ENCODE assay signal across 21 mouse cellular contexts in the genomic region with DNA sequence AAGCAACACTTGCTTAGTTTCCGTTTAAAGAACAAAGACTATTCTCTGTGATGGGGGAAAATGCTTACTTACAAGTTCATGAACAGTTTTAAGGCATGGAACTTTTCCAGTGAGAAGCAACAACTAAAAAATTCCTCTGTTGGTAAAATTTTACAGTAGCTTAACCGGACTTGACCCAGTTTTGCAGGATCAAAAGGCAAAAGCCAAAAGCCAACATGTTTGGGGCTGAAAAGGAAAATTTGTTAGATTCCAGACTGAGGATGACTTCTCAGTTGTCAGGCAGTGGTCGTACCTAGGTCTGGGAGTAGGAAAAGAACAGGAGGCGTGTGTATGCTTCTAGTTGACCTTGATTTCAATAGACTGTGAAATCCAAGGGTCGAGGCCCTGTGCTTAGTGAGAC. TPM values are rescaled to one million over a fixed set of nuclear protein-coding genes. Genes with fewer than 3 reads are reported as not detected.
DNase-seq lines count a peak whose midpoint lies in the region; ATAC-seq and TF ChIP-seq lines count a peak whose summit lies in the region.
"Had no signal": no experiment of that assay in that cellular context is flagged by ENCODE, and none has a peak within 500 bp of the region (broad histone marks: within the 10 kb centered on the region; RNA-seq: fewer than 3 reads in every experiment).

No protein-coding gene starts in this region.

- H3K4me3 ChIP-seq in kidney, embryonic 14.5 days (ENCODE audit: low read length): no peak overlapping the region
- no peak overlapping the region for H3K4me3 ChIP-seq in kidney, embryonic 16.5 days (ENCODE audit: low read length)
- H3K4me3 ChIP-seq: embryonic facial prominence, embryonic 10.5 days; embryonic facial prominence, embryonic 12.5 days; forebrain, embryonic 13.5 days; forebrain, embryonic 15.5 days had no signal

- no peaks in the 10 kb centered on the region for H3K27me3 ChIP-seq in kidney, embryonic 14.5 days (ENCODE audit: control insufficient read depth, insufficient read depth, low read length)
- H3K27me3 ChIP-seq in kidney, embryonic 16.5 days (ENCODE audit: insufficient read depth, low read length): no peaks in the 10 kb centered on the region
- no peaks in the 10 kb centered on the region for H3K27me3 ChIP-seq in Patski
- H3K27me3 ChIP-seq: embryonic facial prominence, embryonic 12.5 days; forebrain, embryonic 13.5 days; forebrain, embryonic 15.5 days had no signal

- DNase-seq in kidney, adult 11 months: peak; percentile 26
- peak; percentile 84 for DNase-seq in kidney, adult 9 months
- no peak for DNase-seq in kidney, postnatal 25 days
- no peak for DNase-seq in kidney, postnatal 10 days
- no peak for DNase-seq in Patski (ENCODE audit: low read depth, low spot score)
- DNase-seq in layer of hippocampus, adult 11-12 months (ENCODE audit: low spot score): no peak
- DNase-seq: adrenal gland, adult 8-10 months; adrenal gland, postnatal 14 days; adrenal gland, postnatal 36 days; cerebellum, adult 11-12 months; cerebellum, adult 2 months; cerebellum, adult 9-10 months; cerebellum, postnatal 10 days; cerebellum, postnatal 25 days had no signal

- no peak for TF ChIP-seq CTCF in Patski (IDR thresholded peaks at IDR 0.05)

- no peak overlapping the region for H3K9ac ChIP-seq in kidney, embryonic 14.5 days (ENCODE audit: low read depth, low read length)
- no peak overlapping the region for H3K9ac ChIP-seq in kidney, embryonic 16.5 days (replicated peaks; ENCODE audit: low read length)
- H3K9ac ChIP-seq: embryonic facial prominence, embryonic 12.5 days; forebrain, embryonic 13.5 days; forebrain, embryonic 15.5 days had no signal

- no peaks in the 10 kb centered on the region for H3K9me3 ChIP-seq in kidney, embryonic 14.5 days (ENCODE audit: control insufficient read depth, low read length)
- H3K9me3 ChIP-seq in kidney, embryonic 16.5 days (ENCODE audit: low read length): no peaks in the 10 kb centered on the region
- H3K9me3 ChIP-seq: embryonic facial prominence, embryonic 10.5 days; embryonic facial prominence, embryonic 12.5 days; forebrain, embryonic 13.5 days; forebrain, embryonic 15.5 days had no signal

- H3K36me3 ChIP-seq in kidney, embryonic 14.5 days (ENCODE audit: control insufficient read depth, insufficient read depth, low read length): no peaks in the 10 kb centered on the region
- H3K36me3 ChIP-seq in kidney, embryonic 16.5 days (ENCODE audit: insufficient read depth, low read length): no peaks in the 10 kb centered on the region
- H3K36me3 ChIP-seq: embryonic facial prominence, embryonic 10.5 days; embryonic facial prominence, embryonic 12.5 days; forebrain, embryonic 15.5 days had no signal

- 45% methylated on average over 5 of the region's 5 CpGs for WGBS in kidney, embryonic 14.5 days
- 33% methylated on average over 5 of the region's 5 CpGs for WGBS in kidney, embryonic 16.5 days

- no peak overlapping the region for H3K4me2 ChIP-seq in kidney, embryonic 14.5 days (replicated peaks; ENCODE audit: low read depth, low read length)
- no peak overlapping the region for H3K4me2 ChIP-seq in kidney, embryonic 16.5 days (replicated peaks; ENCODE audit: low read depth, low read length)
- H3K4me2 ChIP-seq: embryonic facial prominence, embryonic 12.5 days; forebrain, embryonic 13.5 days; forebrain, embryonic 15.5 days had no signal

- H3K27ac ChIP-seq in kidney, embryonic 14.5 days (ENCODE audit: low read depth, low read length): no peak overlapping the region; the same call in 1 of the 2 replicates
- H3K27ac ChIP-seq in kidney, embryonic 16.5 days (ENCODE audit: low read length): peak overlapping the region; percentile 58
- H3K27ac ChIP-seq: embryonic facial prominence, embryonic 10.5 days; embryonic facial prominence, embryonic 12.5 days; forebrain, embryonic 13.5 days; forebrain, embryonic 15.5 days had no signal

- POLR2A ChIA-PET in Patski (lab: Charles Lee): interaction anchor here (1.9 kb wide), 1 partner anchor 18 kb away, joined by 6 read pairs; no protein-coding TSS in a partner anchor

- CTCF ChIA-PET in Patski (lab: Charles Lee): interaction anchor here (0.9 to 2.1 kb wide), 8 partner anchors 9 to 46 kb away, joined by 3 to 11 read pairs (median 4); a partner anchor contains a TSS

- ATAC-seq in kidney, embryonic 14.5 days (ENCODE audit: low FRiP score, low TSS enrichment): no peak
- ATAC-seq in kidney, embryonic 16.5 days (ENCODE audit: low FRiP score, low TSS enrichment): peak; percentile 54; the same call in 1 of the 2 replicates
- ATAC-seq in Patski: peak; percentile 23
- ATAC-seq: activated CD4-positive, CD25-positive, alpha-beta regulatory T cell, adult 4 months; forebrain, embryonic 13.5 days; forebrain, embryonic 15.5 days had no signal

- in situ Hi-C loops in Patski (cut with MboI; ENCODE audit: low pct_unique_long_range_greater_than_20kb): no loop called here

- H3K4me1 ChIP-seq in kidney, embryonic 14.5 days (ENCODE audit: control insufficient read depth, insufficient read depth, low read length): peaks cover 15% of the 10 kb centered on the region; the same call in 1 of the 2 replicates
- H3K4me1 ChIP-seq in kidney, embryonic 16.5 days (ENCODE audit: insufficient read depth, low read length): peaks cover 20% of the 10 kb centered on the region
- H3K4me1 ChIP-seq: embryonic facial prominence, embryonic 10.5 days; embryonic facial prominence, embryonic 12.5 days; forebrain, embryonic 13.5 days; forebrain, embryonic 15.5 days had no signal

RNA-seq across cellular contexts. Expression of a gene that starts 31.3 kb away (rescaled TPM):
- 0.67 and 1.2 TPM in 2 replicates for polyA plus RNA-seq in kidney, embryonic 14.5 days (2014; fragmentation: Nextera tagmentation; extraction: Ambion mirVana)
- polyA plus RNA-seq in kidney, embryonic 16.5 days (2015; fragmentation: Nextera tagmentation; extraction: Ambion mirVana): 4.1 and 4.8 TPM in 2 replicates
- 70.1 TPM for polyA plus RNA-seq in Patski (2021)

RNA-seq across cellular contexts. Expression of a gene that starts 31.4 kb away (rescaled TPM):
- 0.56 and 1.0 TPM in 2 replicates for polyA plus RNA-seq in kidney, embryonic 14.5 days (2014; fragmentation: Nextera tagmentation; extraction: Ambion mirVana)
- polyA plus RNA-seq in kidney, embryonic 16.5 days (2015; fragmentation: Nextera tagmentation; extraction: Ambion mirVana): 4.3 and 4.9 TPM in 2 replicates
- polyA plus RNA-seq in Patski (2021): 43.2 TPM

Comparison
In these comparisons a context has a peak if more than half of its experiments do, and no peak if none do; other contexts are left out.
1. DNase-seq: peak in kidney, adult 11 months (single experiment) and kidney, adult 9 months (single experiment); none in kidney, postnatal 25 days (0 of 2), kidney, postnatal 10 days (single experiment), Patski (single experiment) and layer of hippocampus, adult 11-12 months (single experiment).
2. RNA of a gene that starts 31.3 kb away (polyA plus RNA-seq): 70.1 TPM in Patski (single experiment); 4.1 to 4.8 TPM in kidney, embryonic 16.5 days and 0.67 to 1.2 TPM in kidney, embryonic 14.5 days; every median in the first group is over 10 times any median in the second.